Mouse (Mus musculus): ENCODE measurements at regions not wholly inside any gene's neighbourhood (a gene's known extent, or its start where the extent isn't known, plus 50 kb on each side); places are given as distances from the start of the nearest gene placed in this dataset.

DNA sequence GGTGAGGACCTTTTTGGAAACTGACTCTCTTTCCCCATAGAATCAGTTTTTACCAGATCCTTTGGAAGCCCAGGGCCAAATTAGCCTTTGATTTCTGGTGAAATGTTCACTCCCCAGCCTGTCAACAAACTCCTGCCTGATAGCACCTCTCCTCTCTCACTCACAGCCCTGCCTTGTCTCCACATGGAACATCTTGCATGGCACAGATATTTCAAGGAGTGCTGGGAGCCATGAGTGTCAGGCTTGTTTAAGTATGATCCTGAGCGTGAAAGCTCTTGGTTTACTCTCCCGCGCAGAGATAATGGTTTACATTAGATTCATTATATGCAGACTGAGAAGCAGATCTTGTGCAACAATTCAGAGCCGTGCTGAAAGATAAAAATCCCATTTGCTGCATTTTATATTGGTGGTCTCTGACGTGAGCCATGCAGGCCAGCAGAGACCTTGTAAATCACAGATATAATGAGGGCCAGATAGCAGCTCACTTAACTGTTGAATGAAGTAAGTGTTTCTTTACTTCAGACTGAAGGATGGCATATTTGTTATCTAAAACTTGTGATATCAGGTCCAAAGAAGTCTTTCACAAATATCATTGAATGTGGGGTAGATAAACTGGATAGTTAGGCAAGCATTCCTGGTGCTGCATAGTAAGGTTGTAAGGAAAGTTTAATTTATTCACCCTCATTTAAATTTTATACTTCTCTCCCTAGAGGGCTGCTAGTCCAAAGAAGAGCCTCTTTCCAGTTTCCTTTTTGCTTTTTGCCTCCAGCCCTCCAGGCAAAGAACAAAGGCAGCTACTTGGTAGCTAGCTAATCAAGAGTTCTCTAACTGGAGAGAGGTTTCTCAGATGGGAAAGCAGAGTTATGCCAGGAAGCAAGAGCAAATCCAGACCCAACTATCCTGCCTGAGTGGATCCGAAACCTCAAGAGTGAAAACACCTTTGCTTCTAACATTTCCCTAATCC lies 81.8 kb downstream of the Tbx18 start:
- Histone ChIP-seq H3K9ac (replicated peaks) (no peak overlapping the region), H3K4me3 (no peak overlapping the region), H3K27me3 (no peaks in the 10 kb centered on the region), H3K4me1 (0 out of 2 replicates have a peak, but pooled peaks cover 6% of the 10 kb centered on the region), H3K9me3 (no peaks in the 10 kb centered on the region), H3K36me3 (no peaks in the 10 kb centered on the region), H3K27ac (replicated peaks) (no peak overlapping the region), H3K4me2 (replicated peaks) (no peak overlapping the region)
- 58% methylated on average over 6 of the region's 6 CpGs for WGBS
- no peak for ATAC-seq (ENCODE audit: low FRiP score, low read depth)

DNA sequence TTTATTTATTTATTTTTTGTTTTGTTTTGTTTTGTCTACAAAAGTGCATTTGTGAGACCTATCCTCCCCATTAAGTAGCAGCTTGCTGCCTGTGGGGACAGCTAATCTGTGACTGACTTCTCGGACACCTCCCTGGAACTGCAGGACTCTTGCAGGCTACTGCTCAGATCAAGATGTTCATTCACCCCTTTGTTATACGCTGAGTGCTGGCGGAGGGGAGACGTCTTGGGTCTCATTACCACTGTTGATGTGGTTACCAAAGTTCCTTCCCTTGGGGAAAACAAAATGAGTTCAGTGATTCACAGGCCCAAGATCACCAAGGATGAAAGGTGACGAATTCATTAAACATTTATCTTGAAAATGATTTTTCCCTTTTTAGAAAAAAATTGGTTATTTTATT lies 82.7 kb downstream of the Tbx18 start:
- no peaks in the 10 kb centered on the region for H3K27me3 ChIP-seq
- H3K36me3 ChIP-seq, result no peaks in the 10 kb centered on the region
- 0 out of 2 replicates have a peak, but pooled peaks cover 6% of the 10 kb centered on the region for H3K4me1 ChIP-seq
- no peaks in the 10 kb centered on the region for H3K9me3 ChIP-seq
- no peak overlapping the region for H3K4me2 ChIP-seq (replicated peaks)
- no peak overlapping the region for H3K27ac ChIP-seq (replicated peaks)
- 38% methylated on average over 5 of the region's 5 CpGs for WGBS
- no peak overlapping the region for H3K4me3 ChIP-seq
- no peak overlapping the region for H3K9ac ChIP-seq (replicated peaks)
- no peak for ATAC-seq (ENCODE audit: low FRiP score, low read depth)

DNA sequence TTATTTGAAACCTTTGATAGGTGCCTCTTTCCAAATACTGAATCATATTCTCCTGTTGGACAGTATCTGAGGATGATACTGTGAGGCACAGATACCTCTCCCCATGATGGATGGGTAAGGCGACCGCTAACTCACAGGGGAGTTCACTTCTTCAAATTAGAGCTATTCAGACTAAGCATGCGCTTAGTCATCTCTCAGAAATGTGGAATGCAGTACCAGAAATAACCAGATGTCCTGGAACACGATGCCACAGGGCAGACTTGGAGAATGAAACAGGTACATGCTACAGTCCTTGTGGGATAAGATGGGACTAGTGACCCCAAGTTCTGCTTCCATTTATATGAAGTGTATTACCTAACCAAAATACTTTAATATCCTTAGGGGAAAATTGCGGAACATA lies 86.0 kb downstream of the Tbx18 start:
- no peaks in the 10 kb centered on the region for H3K9me3 ChIP-seq
- no peak overlapping the region for H3K4me3 ChIP-seq
- H3K4me1 ChIP-seq, result 0 out of 2 replicates have a peak, but pooled peaks cover 6% of the 10 kb centered on the region
- H3K27ac ChIP-seq (replicated peaks), result no peak overlapping the region
- H3K27me3 ChIP-seq, result no peaks in the 10 kb centered on the region
- no peak for ATAC-seq (ENCODE audit: low FRiP score, low read depth)
- H3K4me2 ChIP-seq (replicated peaks), result no peak overlapping the region
- no peak overlapping the region for H3K9ac ChIP-seq (replicated peaks)
- 88% methylated on average over 5 of the region's 5 CpGs for WGBS
- no peaks in the 10 kb centered on the region for H3K36me3 ChIP-seq

DNA sequence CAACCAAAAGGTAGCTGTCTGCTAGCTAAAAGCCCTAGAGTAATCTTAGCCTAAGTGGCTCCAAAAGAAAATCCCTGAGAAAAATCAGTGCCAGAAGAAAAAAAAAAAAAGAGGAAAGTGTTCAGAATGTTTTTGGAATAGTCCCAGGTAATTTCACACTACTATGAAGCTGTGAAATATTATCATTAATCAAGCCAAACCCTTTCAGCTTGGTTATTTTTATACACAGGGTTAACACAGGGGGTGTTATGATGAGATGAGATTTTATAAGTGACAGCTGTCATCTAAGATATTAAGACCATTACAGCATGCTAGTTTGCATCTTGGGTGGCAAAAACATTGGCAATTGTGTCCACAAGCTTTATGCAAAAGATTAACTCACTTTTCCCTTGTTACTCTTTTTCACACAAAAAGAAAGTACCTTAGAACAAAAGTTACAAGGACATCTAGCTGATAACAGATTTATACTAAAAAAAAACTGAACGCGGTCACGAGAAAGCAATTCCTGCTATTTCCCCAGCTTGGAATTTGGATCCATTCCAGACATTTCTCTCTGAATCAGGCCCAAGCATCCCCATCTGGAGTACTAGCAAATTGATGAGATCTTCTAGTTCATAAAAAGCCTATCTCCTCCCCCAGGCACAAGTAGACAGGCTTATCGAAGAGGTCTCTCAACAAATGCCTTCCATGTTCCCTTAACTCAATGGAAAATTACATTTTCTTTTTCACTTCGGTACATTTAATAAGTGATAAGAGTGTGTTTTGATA lies 97.0 kb downstream of the Tbx18 start:
- 87% methylated on average over 5 of the region's 5 CpGs for WGBS

DNA sequence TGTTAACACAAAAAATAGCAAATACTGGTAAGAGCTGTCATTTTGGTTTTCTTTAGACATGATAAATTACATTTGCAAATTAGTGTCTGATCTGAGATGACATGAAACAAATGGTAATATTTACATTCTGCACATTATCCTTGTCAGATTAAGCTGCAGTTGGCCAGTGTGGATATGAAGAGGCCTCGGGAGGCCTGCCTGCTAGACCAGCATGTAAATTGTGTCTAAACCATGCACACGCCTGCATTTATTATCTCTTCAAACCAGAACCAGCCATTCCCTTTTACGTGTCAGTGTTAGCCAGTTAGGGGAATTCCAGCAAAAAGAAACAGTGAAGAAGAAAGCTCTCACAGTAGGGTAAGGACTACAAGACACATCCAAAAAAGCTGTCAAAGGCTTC lies 104.6 kb downstream of the Tbx18 start:
- Histone ChIP-seq H3K4me3 (no peak overlapping the region), H3K4me1 (no peaks in the 10 kb centered on the region), H3K27me3 (no peaks in the 10 kb centered on the region), H3K9ac (replicated peaks) (no peak overlapping the region), H3K27ac (replicated peaks) (no peak overlapping the region), H3K9me3 (no peaks in the 10 kb centered on the region), H3K36me3 (no peaks in the 10 kb centered on the region), H3K4me2 (replicated peaks) (no peak overlapping the region)
- ATAC-seq (ENCODE audit: low FRiP score, low read depth), result peak; percentile 52; the same call in 1 of the 2 replicates
- WGBS, result 63% methylated on average over 3 of the region's 3 CpGs

More for the DNA sequence above, 97.0 kb downstream of the Tbx18 start:
- Histone ChIP-seq H3K27ac (replicated peaks) (no peak overlapping the region), H3K4me3 (no peak overlapping the region), H3K4me1 (no peaks in the 10 kb centered on the region), H3K9ac (replicated peaks) (no peak overlapping the region), H3K36me3 (no peaks in the 10 kb centered on the region), H3K4me2 (replicated peaks) (no peak overlapping the region), H3K27me3 (no peaks in the 10 kb centered on the region), H3K9me3 (no peaks in the 10 kb centered on the region)
- no peak for ATAC-seq (ENCODE audit: low FRiP score, low read depth)

DNA sequence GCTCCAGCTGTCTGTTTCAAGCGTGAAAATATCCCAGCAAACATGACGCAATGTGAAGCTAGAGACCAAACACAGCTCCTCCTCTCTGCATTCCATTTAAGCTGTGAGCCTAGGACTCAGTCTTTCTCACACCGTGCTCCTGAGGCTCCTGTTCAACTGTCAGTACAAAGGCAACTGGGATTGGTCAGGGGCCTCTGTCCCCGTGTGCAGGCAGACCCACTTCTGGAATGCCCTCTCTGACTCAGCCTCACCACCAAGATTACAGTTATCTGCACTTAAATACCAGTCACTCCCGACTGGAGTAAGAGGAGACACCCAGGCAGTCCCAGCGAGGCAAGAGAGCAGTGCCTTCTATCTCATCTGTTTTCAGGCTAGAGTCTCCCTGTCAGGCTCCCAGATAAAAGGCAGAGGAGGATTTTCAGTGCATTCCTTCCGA lies 112.8 kb downstream of the Tbx18 start:
- ATAC-seq (ENCODE audit: low FRiP score, low read depth), result peak; percentile 41; the same call in 1 of the 2 replicates
- 38% methylated on average over 7 of the region's 7 CpGs for WGBS
- no peak overlapping the region for H3K4me2 ChIP-seq (replicated peaks)

DNA sequence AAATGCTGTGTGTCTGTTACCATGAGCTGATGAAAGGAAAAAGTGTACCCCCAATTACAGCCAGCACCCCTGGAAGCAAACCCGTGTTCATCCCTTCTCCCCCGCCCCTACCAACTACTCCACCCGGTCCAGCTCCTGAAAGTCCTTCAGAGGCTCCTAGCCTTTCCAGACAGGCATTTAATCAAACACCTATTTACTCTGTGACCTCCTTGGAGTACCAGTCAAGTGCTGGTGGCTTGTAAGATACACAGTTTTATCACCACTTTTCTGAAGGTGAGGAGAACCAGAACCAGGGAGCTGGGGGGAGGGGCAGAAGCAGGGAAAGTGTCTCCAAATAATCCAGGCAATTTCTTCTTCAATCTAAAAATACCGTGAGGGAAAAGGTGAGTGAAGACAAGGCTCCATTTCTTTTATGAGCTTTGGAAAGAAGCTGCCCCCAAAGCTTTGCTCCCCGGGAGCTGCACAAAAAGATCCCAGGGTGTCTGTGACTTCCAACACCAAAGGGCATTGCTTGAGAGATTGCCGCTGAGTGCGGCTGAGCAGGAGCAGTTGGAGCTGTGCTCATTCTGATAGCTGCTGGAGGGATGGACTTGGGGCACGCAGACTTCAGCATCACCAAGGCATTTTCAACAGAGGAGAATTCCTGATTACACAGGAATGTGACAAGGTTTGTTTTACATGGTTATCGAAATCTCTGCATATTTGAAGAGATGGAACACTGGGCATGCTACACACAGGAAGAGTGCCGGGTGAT lies 123.0 kb downstream of the Tbx18 start:
- no peak overlapping the region for H3K9ac ChIP-seq (replicated peaks)
- no peak overlapping the region for H3K4me2 ChIP-seq (replicated peaks)
- H3K4me3 ChIP-seq, result no peak overlapping the region
- no peaks in the 10 kb centered on the region for H3K36me3 ChIP-seq
- no peaks in the 10 kb centered on the region for H3K9me3 ChIP-seq
- no peak overlapping the region for H3K27ac ChIP-seq (replicated peaks)
- 71% methylated on average over 10 of the region's 10 CpGs for WGBS
- no peaks in the 10 kb centered on the region for H3K27me3 ChIP-seq
- no peak for ATAC-seq (ENCODE audit: low FRiP score, low read depth)
- no peaks in the 10 kb centered on the region for H3K4me1 ChIP-seq

More for the DNA sequence above, 112.8 kb downstream of the Tbx18 start:
- Histone ChIP-seq H3K27ac (replicated peaks) (no peak overlapping the region), H3K9ac (replicated peaks) (no peak overlapping the region), H3K9me3 (no peaks in the 10 kb centered on the region), H3K36me3 (no peaks in the 10 kb centered on the region), H3K4me3 (no peak overlapping the region), H3K27me3 (no peaks in the 10 kb centered on the region), H3K4me1 (no peaks in the 10 kb centered on the region)

DNA sequence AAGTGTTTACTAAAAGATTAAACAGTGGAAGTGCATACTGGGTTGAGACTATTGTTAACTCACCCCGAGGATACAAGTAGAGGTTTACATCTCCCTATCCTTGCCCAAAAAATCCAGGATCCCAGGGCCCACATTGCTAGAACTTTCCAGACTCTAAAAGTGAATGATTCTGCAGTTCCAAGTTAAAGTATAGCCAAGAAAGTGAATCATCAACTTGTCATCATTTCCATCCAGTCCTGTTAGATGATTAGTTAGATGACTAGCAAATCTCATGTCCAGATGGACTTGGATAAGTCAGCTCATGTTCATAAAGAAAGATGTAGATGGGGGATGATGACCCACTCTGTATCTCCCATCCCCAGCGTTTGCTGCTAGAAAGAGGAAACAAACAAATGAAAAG lies 155.5 kb downstream of the Tbx18 start:
- no peak overlapping the region for H3K4me3 ChIP-seq
- H3K9me3 ChIP-seq, result no peaks in the 10 kb centered on the region
- H3K27ac ChIP-seq (replicated peaks), result no peak overlapping the region
- H3K27me3 ChIP-seq, result no peaks in the 10 kb centered on the region
- H3K4me2 ChIP-seq (replicated peaks), result no peak overlapping the region
- no peak for ATAC-seq (ENCODE audit: low FRiP score, low read depth)
- H3K9ac ChIP-seq (replicated peaks), result no peak overlapping the region
- H3K36me3 ChIP-seq, result no peaks in the 10 kb centered on the region
- no peaks in the 10 kb centered on the region for H3K4me1 ChIP-seq
- 64% methylated on average over 2 of the region's 2 CpGs for WGBS

DNA sequence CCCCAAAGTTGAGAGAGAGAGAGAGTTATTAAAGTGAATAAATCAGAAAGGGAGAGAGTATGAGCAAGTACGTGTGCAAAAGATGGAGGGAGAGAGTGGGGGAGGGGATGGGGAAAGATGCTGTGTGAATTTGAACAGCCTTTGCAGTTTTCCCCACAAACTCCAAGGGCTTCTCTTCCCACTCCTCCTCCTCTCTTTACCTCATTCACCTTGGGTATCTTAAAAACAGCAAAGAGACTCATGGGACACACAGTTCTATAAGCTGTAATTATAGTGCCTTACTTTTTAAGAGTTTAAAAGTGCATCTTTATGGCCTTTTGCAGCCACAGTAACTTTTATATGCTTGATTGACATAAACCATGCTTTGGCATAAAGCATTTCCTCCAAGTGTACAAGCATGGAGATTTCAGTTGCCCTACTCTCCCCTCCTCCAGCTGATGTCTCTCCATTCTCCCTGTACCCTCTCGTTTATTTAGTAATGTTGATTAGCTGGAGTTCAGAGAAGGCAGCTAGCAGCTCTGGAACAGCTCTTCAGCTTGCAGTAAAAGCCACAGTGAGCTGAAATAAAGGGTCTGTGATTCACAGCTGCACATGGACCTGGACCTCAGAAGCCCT lies 156.7 kb downstream of the Tbx18 start:
- no peak overlapping the region for H3K9ac ChIP-seq (replicated peaks)
- no peaks in the 10 kb centered on the region for H3K27me3 ChIP-seq
- no peak overlapping the region for H3K4me2 ChIP-seq (replicated peaks)
- no peak for ATAC-seq (ENCODE audit: low FRiP score, low read depth)
- H3K9me3 ChIP-seq, result no peaks in the 10 kb centered on the region
- no peaks in the 10 kb centered on the region for H3K4me1 ChIP-seq
- no peak overlapping the region for H3K27ac ChIP-seq (replicated peaks)
- H3K36me3 ChIP-seq, result no peaks in the 10 kb centered on the region
- WGBS, result 52% methylated on average over 2 of the region's 2 CpGs
- H3K4me3 ChIP-seq, result no peak overlapping the region

DNA sequence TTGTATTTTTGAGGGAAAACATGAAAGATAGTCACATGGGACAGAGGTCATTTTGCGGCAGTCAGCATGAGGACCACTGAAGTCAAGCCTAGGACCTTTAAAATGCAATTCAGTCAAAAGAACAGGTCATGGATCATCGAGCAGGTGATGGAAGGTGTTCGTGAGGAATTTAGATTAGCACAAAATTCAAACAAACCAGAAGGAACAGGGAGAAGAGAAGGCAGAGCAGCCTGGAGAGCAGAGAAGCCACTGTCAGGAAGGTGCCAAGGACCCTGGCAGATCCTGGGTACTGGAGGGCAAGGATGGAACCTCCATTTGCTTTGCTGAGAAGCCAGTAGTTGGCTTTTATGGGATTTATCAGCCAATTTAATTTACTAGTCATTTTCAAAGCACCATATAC lies 167.8 kb downstream of the Tbx18 start:
- 71% methylated on average over 3 of the region's 3 CpGs for WGBS
- Histone ChIP-seq H3K36me3 (no peaks in the 10 kb centered on the region), H3K4me1 (no peaks in the 10 kb centered on the region), H3K9me3 (no peaks in the 10 kb centered on the region), H3K27me3 (no peaks in the 10 kb centered on the region), H3K4me3 (no peak overlapping the region), H3K9ac (replicated peaks) (no peak overlapping the region), H3K27ac (replicated peaks) (no peak overlapping the region), H3K4me2 (replicated peaks) (no peak overlapping the region)
- ATAC-seq (ENCODE audit: low FRiP score, low read depth), result no peak

DNA sequence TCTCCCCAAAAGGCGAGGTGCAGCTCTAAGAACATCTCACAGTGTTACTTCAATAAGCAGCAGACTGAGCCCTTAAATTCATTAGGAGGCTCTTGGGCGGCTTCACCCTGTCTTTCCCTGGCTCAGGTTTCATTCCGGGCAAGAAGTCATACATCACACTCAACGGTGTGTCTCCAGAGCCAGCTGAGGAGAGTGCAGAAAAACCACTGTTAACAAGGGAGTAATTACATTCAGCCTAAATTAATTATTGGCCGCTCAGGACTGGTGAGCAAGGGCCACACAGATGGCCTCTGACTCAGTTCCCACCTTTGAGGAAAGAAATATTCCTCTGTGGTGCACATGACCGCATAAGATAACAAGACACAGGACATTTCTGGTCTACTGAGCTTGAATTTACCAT lies 168.3 kb downstream of the Tbx18 start:
- H3K9me3 ChIP-seq, result no peaks in the 10 kb centered on the region
- no peak for ATAC-seq (ENCODE audit: low FRiP score, low read depth)

More for the DNA sequence above, 168.3 kb downstream of the Tbx18 start:
- Histone ChIP-seq H3K4me3 (no peak overlapping the region), H3K27me3 (no peaks in the 10 kb centered on the region), H3K4me1 (no peaks in the 10 kb centered on the region), H3K36me3 (no peaks in the 10 kb centered on the region), H3K9ac (replicated peaks) (no peak overlapping the region), H3K27ac (replicated peaks) (no peak overlapping the region), H3K4me2 (replicated peaks) (no peak overlapping the region)
- 75% methylated on average over 6 of the region's 6 CpGs for WGBS
